Mouse (Mus musculus): ENCODE data around the gene Wfdc1.

Wfdc1 gene

DNA sequence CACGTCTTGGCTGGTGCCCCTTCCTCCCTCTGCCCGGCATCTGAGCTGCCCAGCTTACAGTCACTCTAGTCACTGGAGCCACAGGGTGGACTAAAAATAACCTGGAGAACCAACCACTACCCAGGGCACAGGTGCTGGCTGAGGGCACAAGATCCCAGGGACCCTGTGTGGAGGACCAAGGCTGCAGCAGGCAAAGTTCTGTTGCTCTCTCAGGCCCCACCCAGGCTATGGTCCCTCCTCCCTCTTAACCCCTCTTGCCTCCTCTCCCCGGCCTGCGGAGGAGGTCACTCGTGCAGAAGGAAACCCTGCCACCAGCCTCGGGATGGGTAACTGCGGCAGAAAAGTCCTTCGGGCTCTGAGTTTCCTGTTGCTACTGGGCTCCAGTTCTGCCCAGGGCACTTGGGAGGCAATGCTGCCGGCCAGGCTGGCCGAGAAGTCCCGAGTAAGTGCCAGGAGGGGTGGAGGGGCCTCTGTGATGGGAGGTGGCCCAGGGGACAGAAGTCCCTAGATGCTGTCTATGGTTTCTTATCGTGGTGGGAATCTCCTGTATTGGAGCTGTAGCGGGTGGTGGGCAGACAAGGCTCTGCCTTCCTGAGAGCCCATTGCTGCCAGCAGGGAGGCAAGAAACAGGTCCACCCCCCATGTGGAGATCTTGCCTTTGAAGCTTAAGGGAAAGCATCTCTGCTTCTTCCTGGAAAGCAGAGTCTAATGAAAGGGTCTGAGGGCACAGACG is at the start of gene Wfdc1:
Gene Wfdc1 (plus strand): TSS at position 147 of the 733 bp plus-strand sequence.
- 42% methylated on average over 14 of the region's 14 CpGs for WGBS

DNA sequence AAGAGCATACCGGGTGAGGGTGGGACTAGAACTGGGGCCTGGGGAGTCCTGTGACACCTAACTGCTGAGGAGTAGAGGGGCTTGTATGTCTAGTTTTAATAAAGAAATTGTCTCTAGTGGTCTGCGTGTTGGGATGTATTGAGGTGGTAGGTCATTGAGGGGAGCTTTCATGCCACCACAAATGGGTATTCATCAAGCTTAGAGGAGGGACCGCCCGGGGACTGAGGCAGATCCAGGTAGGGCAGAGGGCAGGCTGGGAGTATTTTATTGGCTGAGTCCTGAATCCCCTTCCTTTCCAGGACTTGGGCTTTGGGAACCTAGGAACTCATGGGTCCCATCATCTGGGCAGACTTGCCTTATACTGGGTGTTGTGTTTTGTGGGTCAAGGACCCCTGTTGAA is 49.4 kb upstream of the Wfdc1 start:
- WGBS, result 95% methylated on average over 4 of the region's 4 CpGs

DNA sequence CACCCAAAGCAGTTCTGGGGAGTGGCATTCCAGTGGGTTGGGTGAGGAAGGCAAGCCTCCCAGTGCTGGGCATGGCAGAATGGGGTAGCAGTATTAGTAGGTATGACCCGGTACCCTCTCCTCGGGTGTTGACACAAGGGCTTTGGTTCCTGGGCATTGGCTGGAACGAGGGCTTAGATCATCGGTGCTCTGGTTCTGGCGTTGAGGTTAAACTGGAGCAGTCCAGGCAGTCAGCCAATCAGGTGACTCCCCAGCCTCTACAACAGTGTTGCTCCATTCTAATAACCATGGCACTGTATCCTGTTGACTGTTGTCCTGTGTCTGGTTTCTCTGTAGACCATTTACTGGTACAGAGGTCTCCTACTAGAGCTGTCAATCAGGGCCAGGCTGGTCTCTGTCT is 48.6 kb upstream of the Wfdc1 start:
- WGBS, result 68% methylated on average over 5 of the region's 5 CpGs

DNA sequence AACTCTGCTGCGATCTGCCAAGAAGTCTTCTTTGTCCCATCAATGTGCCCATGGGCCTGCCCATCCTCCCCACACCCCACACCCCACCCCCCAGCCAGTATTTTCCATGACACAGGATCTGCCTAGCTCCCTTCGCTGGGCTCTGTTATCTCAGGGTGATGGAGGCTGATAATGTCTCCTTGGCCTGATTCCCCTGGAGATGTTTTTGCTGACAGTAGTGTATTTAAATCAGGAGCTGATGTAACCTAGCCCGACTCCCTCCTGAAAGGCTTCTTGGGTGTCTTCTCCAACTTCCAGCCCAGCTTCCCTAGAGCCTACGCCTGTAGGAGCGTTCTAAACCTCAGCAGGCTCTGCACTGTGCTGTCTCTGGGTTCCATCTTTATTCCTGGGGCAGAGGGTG is 47.3 kb upstream of the Wfdc1 start:
- 78% methylated on average over 5 of the region's 5 CpGs for WGBS

DNA sequence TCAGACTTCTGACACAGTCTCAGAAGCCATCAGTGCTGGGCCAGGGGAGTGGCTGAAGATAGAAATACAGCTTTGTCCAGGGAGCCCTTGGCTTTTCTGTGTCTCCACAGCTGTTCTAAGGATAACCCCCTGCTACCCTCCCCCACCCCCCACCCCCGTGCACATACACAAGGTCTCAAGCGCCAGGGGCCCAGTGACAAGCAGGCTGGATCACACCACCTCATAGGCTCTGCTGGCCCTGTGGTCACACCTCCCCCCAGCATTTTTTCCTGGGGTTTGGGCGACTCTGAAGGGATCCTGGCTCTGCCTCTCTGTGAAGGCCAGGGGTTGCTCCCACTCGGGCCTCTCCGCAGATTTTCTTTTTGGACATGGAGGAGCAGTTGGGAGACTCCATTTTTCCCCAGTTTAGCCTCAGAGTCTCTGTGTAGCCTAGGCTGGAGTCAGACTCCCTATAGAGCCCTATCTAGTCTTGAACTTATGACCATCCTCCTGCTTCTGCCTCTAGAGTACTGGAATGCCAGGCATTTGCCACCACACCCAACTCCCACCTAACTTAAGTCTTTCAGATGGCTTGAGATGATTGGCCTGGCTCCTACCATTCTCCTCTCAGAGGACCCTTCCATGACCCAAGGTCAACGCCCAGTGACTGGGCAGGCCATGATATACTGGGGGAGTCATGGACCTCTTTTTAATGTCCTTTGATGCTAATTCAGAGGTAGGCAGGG is 45.9 kb upstream of the Wfdc1 start:
- 81% methylated on average over 6 of the region's 6 CpGs for WGBS

DNA sequence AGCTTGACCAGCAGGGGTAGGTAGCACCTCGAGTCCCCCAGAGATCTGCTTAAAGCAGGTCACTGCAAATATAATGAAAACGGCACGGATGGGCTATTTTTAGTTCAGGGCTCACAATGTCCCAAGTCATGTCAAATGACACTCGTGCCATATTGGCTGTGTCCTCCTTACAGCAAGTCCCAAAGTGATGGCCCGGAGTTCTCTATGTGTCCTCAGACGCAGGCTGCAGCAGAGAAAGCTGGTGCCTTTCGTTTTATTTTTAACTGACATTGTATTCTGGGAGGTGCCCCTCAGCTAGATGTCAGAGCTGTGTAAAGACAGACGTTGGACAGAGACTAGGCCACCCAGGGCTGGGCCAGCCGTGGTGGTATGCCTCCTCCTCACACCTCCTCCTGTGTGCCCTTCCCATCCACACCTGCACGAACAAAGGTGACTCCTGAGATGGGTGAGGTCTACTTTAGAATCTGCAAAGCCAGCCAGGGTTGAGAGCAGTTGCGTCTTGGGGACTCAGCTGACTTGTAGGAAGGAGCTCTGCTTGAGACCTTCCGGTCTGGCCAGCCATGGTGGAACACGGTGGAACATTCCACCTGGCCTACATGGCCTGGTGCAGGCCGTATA is 45.2 kb upstream of the Wfdc1 start:
- 87% methylated on average over 14 of the region's 14 CpGs for WGBS

DNA sequence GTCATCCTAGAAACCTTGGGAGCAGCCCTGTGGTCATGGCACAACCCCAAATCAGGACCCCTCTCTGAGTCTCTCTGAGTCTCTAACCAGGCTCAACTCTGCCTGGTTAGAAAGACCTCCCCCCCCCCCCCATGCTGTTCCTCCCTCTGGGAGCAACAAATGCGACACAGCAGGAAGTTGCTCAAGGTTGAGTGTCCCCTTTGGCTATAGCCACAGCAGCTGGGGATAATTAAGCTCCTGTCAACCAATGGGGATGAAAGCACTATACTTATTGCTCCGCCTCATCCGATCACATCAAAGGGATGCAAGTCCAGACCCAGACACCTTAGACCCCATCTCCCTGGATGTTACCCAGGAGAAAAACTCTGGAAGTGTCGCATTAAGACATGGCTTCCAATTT is 43.6 kb upstream of the Wfdc1 start:
- 82% methylated on average over 4 of the region's 4 CpGs for WGBS

DNA sequence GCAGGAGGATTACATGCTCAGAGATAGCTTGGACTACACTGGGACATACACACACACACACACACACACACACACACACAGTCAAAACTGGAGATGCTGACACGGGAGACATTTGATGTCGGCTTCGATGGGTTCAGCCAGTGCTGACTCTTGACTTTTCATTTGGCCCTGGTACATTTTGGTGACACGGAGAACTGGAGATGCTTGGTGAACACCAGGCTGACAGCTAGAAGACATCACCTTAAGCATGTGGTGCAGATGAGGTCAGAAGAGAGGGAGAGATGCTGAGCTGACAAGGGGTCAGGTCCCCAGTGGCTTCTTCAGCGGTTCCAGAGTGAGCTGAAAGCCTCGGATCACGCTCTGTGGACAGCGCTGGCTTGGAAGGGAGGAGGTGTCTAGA is 43.1 kb upstream of the Wfdc1 start:
- 92% methylated on average over 8 of the region's 8 CpGs for WGBS

DNA sequence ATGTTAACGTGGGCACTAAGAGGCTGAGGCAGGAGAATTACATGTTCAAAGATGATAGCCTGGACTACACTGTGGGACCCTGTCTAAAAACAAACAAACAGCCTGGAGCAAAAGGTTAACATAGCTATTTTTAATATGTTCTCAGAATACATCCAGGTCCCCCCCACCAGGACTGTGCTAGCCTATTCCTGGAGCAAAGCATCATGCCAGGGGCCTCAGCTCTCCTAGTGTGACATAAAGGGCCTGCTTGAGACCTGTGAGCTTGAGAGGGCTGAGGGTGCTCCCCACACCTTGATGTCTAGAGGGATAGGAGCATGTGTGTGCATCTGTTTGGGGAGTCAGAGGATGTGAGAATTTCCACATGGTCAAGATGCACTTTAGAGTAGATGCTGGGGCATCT is 42.4 kb upstream of the Wfdc1 start:
- WGBS, result 78% methylated on average over 1 of the region's 1 CpGs

DNA sequence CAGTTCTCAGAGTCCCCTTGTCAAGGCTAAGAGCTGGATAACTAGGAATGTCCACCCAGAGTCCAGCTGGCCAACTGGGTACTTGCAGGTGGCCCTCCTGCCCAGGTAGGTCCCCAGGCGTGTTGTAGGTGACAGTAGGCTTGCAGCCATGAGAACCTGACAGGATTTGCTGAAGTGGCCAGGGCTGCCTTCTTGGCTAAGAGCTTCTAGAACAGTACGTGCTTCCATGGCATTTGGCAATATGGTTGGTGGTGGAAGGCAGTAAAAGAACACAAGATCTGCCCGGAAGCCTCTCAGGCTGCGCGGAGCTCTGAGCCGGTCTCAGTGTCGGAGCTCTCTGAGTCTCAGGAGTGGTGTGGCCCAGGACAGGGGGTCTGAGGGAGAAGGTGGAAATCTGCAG is 41.2 kb upstream of the Wfdc1 start:
- WGBS, result 93% methylated on average over 7 of the region's 7 CpGs

DNA sequence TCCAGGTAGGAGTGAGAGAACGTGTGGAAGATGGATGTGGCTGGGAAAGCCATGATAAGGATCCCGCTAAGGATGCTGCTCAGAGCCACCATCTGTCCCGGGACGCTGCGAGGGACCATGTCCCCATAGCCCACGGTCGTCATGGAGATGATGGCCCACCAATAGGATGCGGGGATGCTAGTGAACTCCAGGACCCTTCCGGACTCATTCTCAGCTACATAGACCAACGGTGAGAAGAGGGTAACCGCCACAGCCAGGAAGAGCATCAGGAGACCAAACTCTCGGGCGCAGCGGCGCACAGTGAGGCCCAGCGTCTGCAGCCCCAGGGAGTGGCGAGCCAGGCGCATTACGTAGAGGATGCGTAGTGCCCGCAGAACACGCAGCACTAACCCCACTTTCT is 40.4 kb upstream of the Wfdc1 start:
- WGBS, result 89% methylated on average over 22 of the region's 22 CpGs

DNA sequence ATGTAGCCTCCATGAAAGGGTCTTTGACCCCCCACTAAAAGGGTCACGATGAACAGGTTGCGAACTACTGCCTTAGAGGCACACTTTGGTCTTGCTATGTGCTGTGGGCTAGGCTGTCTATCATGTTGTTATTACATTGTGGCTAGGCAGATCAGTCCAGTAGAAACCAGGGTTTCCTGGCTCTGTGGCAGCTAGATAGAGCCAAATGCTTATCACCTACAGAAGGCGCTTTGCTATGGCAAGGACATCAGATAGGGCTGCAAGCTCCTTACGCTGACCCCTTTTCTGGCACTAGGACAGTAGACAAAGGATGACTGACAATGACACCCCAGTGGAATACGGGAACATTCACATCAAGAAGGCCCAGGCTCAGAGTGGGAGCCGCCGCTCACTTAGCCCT is 39.0 kb upstream of the Wfdc1 start:
- 92% methylated on average over 7 of the region's 7 CpGs for WGBS

DNA sequence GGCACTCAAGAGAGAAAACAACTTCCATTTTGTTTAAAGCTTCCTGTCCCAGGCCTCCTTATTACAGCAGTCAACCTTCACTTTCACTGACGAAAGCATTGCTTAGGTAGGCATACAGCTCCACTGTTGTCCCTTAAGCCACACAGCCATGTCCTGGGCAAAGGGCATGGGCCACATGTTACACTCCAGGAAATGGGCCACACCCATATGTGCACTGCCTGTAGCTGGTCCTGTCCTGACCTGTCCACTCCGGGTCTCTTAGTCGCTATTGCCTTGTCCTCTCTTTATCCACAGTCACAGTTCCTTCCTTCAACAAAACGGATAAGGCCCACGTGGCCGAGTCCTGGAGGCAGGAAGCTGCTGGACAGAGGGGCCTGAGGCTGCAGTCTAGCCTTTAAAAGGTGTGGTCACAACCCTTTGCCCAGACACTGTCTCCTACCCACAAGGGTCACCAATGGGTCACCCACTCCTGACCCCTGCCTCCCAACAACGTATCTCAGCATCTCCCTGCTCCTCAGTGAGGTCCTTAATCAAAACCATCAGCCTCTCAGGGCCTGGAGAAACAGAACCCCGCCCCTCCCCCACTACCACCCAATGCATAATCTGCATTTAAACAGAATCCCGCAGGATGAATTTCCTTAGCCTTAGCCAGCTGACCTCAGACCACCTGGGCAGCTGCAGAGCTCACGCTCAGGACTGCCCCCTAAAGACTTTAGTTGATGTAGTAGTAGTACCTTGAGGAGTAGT is 38.4 kb upstream of the Wfdc1 start:
- 67% methylated on average over 10 of the region's 10 CpGs for WGBS

DNA sequence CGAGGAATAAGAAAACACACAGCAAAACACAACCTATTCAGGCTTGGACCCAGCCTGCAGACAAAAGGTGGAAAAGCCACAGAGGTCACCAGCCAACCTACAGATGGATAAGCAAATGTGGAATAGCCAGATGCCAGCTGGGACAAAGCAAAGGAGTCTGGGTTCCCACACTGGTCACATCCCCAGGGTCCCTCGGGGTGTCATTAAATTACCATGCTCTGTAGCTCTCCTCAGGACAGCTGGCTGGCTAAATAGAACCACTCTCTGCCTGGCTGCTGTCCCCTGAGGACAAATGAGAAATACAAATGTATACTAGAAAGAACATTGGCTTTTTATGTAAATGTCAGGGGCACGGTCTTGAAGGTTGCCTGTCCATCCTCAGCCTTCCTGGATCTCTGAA is 35.3 kb upstream of the Wfdc1 start:
- WGBS, result 70% methylated on average over 3 of the region's 3 CpGs

DNA sequence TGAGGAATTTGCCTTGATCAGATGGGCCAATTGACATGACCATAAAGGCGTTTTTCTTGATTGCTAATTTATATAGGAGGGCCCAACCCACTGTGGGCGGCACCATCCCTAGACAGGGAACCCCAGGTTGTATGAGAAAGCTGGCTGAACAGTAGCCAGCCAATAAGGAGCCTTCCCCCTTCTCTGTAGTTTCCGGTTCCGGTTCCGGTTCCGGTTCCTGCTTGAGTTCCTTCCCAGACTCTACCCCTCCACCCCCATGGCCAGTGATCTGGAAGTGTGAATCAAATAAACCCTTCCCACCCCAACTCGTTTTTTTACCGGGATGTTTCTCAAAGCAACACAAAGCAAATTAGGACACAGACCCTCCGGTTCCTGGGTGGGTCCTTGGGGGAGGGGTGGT is 33.9 kb upstream of the Wfdc1 start:
- 77% methylated on average over 9 of the region's 9 CpGs for WGBS

DNA sequence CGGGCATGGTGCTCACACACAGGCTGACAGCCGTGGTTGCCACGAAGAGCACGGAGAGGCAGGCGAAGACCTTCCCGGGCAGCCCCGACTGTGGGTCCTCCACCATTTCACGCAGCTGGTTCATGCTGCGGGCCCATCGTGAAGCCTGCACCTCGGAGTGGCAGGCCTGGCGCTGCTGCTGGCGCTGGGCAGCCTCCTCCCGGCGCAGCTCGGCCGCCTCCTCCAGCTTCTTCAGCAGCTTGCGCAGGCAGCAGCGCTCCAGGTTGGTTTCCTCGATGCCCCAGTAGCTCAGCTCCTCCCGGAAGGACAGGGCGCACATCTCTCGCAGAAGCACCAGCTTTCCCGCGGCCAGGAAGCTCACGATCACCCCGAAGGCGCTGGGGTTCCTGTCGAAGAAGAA is 33.3 kb upstream of the Wfdc1 start:
- 63% methylated on average over 29 of the region's 29 CpGs for WGBS

DNA sequence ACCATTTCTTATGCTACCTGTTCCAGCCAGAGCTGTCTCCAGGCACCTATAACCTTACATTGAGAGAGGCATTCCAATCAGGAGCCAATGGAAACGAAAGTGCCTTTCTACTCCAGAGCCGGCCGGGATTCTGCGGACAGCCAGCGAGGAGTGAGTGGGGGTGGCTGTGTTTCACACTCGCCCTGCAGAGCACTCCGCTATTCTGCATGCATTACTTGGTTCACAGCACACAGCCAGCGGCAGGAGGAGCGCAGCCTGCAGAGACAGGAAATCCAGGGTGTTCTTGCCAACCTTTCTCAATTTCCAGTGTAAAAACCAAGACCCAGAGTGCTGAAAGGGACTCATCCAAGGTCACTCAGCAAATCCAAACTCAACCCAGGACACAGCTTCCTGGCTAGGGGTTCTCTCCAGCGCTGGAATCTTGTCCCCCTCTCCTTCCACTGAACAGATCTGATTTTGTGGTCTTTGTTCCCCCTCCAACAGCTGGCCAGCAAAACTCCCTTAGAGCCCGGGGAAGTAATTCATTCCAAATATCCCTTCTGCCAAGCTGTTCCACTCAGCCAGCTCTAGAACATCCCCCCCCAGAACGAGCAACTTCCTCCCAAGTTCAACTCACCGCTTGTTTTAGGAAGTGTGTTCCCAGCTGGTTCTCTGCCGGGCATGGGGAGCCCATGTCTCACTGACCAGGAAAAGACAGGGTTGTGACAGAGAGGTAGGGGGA is 31.4 kb upstream of the Wfdc1 start:
- 14% methylated on average over 14 of the region's 14 CpGs for WGBS

DNA sequence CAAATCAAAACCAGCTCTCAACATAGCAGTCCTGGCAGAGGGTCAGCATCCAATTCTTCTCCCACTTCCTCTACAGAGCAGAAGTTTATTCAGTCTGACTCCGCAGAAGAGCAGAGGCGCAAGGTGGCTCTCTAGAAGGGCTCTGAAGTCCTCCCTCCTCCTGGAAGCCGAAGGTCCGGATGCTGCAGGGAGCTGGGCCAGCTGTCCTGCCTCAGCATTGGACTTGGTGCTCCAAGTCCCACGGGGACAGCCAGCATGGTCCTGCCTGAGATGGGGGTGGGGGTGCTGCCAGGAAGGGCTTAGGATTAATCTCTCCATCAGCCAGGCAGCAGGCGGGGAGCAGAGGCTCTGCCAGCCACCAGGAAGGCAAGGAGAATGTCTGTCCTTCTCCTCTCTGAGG is 30.8 kb upstream of the Wfdc1 start, which contains the start of gene Kcng4:
Gene Kcng4 (minus strand): TSS at position 303 of the 400 bp plus-strand sequence.
- 33% methylated on average over 6 of the region's 6 CpGs for WGBS

DNA sequence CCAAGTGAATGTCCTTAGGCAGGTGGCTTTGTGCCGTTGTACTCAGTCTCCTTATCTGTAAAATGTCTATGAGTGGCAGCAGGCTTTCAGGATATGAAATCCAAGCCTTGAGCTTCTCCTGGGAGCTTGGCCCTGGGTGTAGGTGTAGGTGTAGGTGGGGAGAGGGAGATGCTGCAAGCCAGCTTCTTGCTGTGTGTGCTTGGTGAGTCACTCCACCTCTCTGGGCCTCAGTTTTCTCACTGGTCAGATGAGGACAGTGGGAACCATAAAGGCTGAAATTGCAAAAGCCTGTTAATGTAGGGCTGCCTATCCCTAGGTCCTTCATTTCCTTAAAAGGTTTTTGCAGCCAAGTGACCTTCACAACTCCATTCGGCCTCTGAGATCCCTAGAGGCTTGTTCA is 30.2 kb upstream of the Wfdc1 start:
- 64% methylated on average over 2 of the region's 2 CpGs for WGBS

DNA sequence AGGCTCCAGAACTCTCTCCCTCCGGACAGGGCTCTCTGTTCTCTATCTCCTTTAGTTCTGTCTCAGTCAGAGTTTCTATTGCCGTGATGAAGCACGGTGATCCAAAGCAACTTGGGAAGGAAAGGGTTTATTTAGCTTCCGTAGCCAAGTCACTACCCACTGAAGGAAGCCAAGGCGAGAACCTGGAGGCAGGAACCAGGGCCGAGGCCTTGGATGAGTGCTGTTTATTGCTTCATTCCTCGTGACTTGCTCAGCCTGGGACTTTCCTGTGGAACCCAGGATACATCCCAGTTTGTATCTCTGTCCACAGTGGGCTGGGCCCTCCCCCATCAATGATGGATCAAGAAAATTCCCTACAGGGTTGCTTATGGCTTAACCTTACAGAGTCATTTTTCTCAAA is 29.4 kb upstream of the Wfdc1 start:
- WGBS, result 61% methylated on average over 7 of the region's 7 CpGs

DNA sequence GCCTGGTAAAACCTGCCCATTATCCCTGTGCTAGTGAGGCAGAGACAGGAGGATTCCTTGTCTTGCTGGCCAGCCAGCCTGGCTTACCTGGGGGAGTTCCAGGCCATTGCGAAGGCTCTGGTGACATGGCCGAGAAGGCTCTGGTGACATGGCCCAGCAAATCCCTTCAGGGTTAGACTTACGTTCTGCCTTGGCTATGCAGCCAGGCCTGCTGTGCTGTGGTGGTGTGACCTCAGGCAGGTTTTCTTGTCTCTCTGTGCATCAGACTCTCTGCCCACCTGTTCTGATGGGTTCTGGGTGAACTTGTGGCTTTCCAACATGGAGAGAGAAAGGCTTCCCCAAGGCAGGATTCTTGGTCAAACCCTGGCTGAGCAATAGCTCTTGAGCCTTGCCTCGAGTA is 28.8 kb upstream of the Wfdc1 start:
- WGBS, result 98% methylated on average over 4 of the region's 4 CpGs

DNA sequence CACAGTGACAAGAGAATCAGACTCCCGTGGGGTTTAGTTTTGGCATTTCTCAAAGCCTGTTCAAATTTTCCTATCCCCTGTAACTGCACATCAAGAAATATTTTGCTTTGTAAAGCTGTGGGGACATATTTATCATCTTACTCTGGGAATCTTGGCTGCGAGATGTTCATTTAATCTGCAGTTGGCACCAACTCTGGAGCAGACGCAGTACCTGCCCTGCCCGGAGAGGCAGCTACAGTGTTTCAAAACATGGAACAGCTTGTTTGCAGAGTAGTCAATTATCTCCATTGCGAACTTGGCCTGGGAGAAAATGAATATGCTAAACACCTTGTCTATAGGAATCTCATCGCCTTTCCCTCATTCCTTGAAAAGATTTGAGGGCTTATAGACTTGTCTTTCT is 27.9 kb upstream of the Wfdc1 start:
- 49% methylated on average over 6 of the region's 6 CpGs for WGBS
